Mouse (Mus musculus): ENCODE measurements around the gene Adipoq. TPM values are rescaled to one million over a fixed set of nuclear protein-coding genes. Genes with fewer than 3 reads are reported as not detected.

Gene Adipoq
- polyA plus RNA-seq, 1 experiment from 2014 or later = not detected

- Histone ChIP-seq H3K9me3 (ENCODE audit: control insufficient read depth, low read length) (no peaks in the 10 kb centered on the region), H3K4me1 (replicated peaks; ENCODE audit: control insufficient read depth, insufficient read depth, low read length) (peaks cover 7% of the 10 kb centered on the region; the same call in 1 of the 2 replicates), H3K27me3 (ENCODE audit: control insufficient read depth, insufficient read depth, low read length) (no peaks in the 10 kb centered on the region), H3K36me3 (ENCODE audit: control insufficient read depth, insufficient read depth, low read length) (peaks cover 10% of the 10 kb centered on the region), H3K4me3 (ENCODE audit: low read depth, low read length) (no peak overlapping the region), H3K27ac (ENCODE audit: low read depth, low read length) (no peak overlapping the region), H3K4me2 (ENCODE audit: low read depth, low read length, severe bottlenecking) (no peak overlapping the region), H3K9ac (ENCODE audit: low read length) (no peak overlapping the region)
- DNase-seq (ENCODE audit: low spot score) (no peak), ATAC-seq (replicated peaks; ENCODE audit: low FRiP score) (no peak)
- 88% methylated on average over 12 of the region's 12 CpGs for WGBS
Observed at GRCm38 (mm10) chr16:23112348-23112747, 34.0 kb upstream of the Adipoq start.

- no peak overlapping the region for H3K9ac ChIP-seq (ENCODE audit: low read length)
- H3K27ac ChIP-seq (ENCODE audit: low read depth, low read length) = no peak overlapping the region
- H3K9me3 ChIP-seq (ENCODE audit: control insufficient read depth, low read length) = no peaks in the 10 kb centered on the region
- ATAC-seq (replicated peaks; ENCODE audit: low FRiP score) (no peak), DNase-seq (ENCODE audit: low spot score) (no peak)
- peaks cover 10% of the 10 kb centered on the region for H3K36me3 ChIP-seq (ENCODE audit: control insufficient read depth, insufficient read depth, low read length)
- 66% methylated on average over 9 of the region's 9 CpGs for WGBS
- no peak overlapping the region for H3K4me3 ChIP-seq (ENCODE audit: low read depth, low read length)
- no peak overlapping the region for H3K4me2 ChIP-seq (ENCODE audit: low read depth, low read length, severe bottlenecking)
- H3K27me3 ChIP-seq (ENCODE audit: control insufficient read depth, insufficient read depth, low read length) = no peaks in the 10 kb centered on the region
- H3K4me1 ChIP-seq (replicated peaks; ENCODE audit: control insufficient read depth, insufficient read depth, low read length) = peaks cover 7% of the 10 kb centered on the region; the same call in 1 of the 2 replicates
Observed at GRCm38 (mm10) chr16:23112861-23113435, 33.4 kb upstream of the Adipoq start.

GRCm38 (mm10) chr16:23113903-23114302, 32.4 kb upstream of the Adipoq start:
- Histone ChIP-seq H3K36me3 (ENCODE audit: control insufficient read depth, insufficient read depth, low read length) (peaks cover 10% of the 10 kb centered on the region), H3K9me3 (ENCODE audit: control insufficient read depth, low read length) (no peaks in the 10 kb centered on the region), H3K9ac (ENCODE audit: low read length) (no peak overlapping the region), H3K4me2 (ENCODE audit: low read depth, low read length, severe bottlenecking) (no peak overlapping the region), H3K4me3 (ENCODE audit: low read depth, low read length) (no peak overlapping the region), H3K27me3 (ENCODE audit: control insufficient read depth, insufficient read depth, low read length) (no peaks in the 10 kb centered on the region), H3K27ac (ENCODE audit: low read depth, low read length) (no peak overlapping the region), H3K4me1 (replicated peaks; ENCODE audit: control insufficient read depth, insufficient read depth, low read length) (peaks cover 7% of the 10 kb centered on the region; the same call in 1 of the 2 replicates)
- DNase-seq (ENCODE audit: low spot score) (no peak), ATAC-seq (replicated peaks; ENCODE audit: low FRiP score) (no peak)

GRCm38 (mm10) chr16:23114339-23115171, 31.8 kb upstream of the Adipoq start:
- 68% methylated on average over 5 of the region's 5 CpGs for WGBS
- Histone ChIP-seq H3K27ac (ENCODE audit: low read depth, low read length) (no peak overlapping the region), H3K27me3 (ENCODE audit: control insufficient read depth, insufficient read depth, low read length) (no peaks in the 10 kb centered on the region), H3K9ac (ENCODE audit: low read length) (no peak overlapping the region), H3K4me2 (ENCODE audit: low read depth, low read length, severe bottlenecking) (no peak overlapping the region), H3K4me3 (ENCODE audit: low read depth, low read length) (no peak overlapping the region), H3K36me3 (ENCODE audit: control insufficient read depth, insufficient read depth, low read length) (peaks cover 3% of the 10 kb centered on the region), H3K4me1 (replicated peaks; ENCODE audit: control insufficient read depth, insufficient read depth, low read length) (peaks cover under 1% of the 10 kb centered on the region; the same call in 1 of the 2 replicates), H3K9me3 (ENCODE audit: control insufficient read depth, low read length) (no peaks in the 10 kb centered on the region)
- ATAC-seq (replicated peaks; ENCODE audit: low FRiP score) (peak; percentile 45; the same call in 1 of the 2 replicates), DNase-seq (ENCODE audit: low spot score) (no peak)

GRCm38 (mm10) chr16:23115486-23115885, 30.9 kb upstream of the Adipoq start:
- WGBS = 91% methylated on average over 3 of the region's 3 CpGs
- no peak overlapping the region for H3K4me2 ChIP-seq (ENCODE audit: low read depth, low read length, severe bottlenecking)
- DNase-seq (ENCODE audit: low spot score) (no peak), ATAC-seq (replicated peaks; ENCODE audit: low FRiP score) (no peak)
- no peaks in the 10 kb centered on the region for H3K9me3 ChIP-seq (ENCODE audit: control insufficient read depth, low read length)
- no peak overlapping the region for H3K4me3 ChIP-seq (ENCODE audit: low read depth, low read length)
- H3K27me3 ChIP-seq (ENCODE audit: control insufficient read depth, insufficient read depth, low read length) = no peaks in the 10 kb centered on the region
- peaks cover 3% of the 10 kb centered on the region; the same call in 1 of the 2 replicates for H3K36me3 ChIP-seq (ENCODE audit: control insufficient read depth, insufficient read depth, low read length)
- H3K27ac ChIP-seq (ENCODE audit: low read depth, low read length) = no peak overlapping the region
- no peak overlapping the region for H3K9ac ChIP-seq (ENCODE audit: low read length)
- H3K4me1 ChIP-seq (replicated peaks; ENCODE audit: control insufficient read depth, insufficient read depth, low read length) = no peaks in the 10 kb centered on the region

GRCm38 (mm10) chr16:23117173-23117572, 29.2 kb upstream of the Adipoq start:
- Histone ChIP-seq H3K9me3 (ENCODE audit: control insufficient read depth, low read length) (no peaks in the 10 kb centered on the region), H3K27me3 (ENCODE audit: control insufficient read depth, insufficient read depth, low read length) (no peaks in the 10 kb centered on the region), H3K4me2 (ENCODE audit: low read depth, low read length, severe bottlenecking) (no peak overlapping the region), H3K9ac (ENCODE audit: low read length) (no peak overlapping the region), H3K4me1 (replicated peaks; ENCODE audit: control insufficient read depth, insufficient read depth, low read length) (no peaks in the 10 kb centered on the region), H3K27ac (ENCODE audit: low read depth, low read length) (no peak overlapping the region), H3K4me3 (ENCODE audit: low read depth, low read length) (no peak overlapping the region), H3K36me3 (ENCODE audit: control insufficient read depth, insufficient read depth, low read length) (no peaks in the 10 kb centered on the region; the same call in 1 of the 2 replicates)
- ATAC-seq (replicated peaks; ENCODE audit: low FRiP score) = 0 out of 2 replicates have a peak, but pooled peaks have one; percentile 36
- DNase-seq (ENCODE audit: low spot score) = no peak
- WGBS = 77% methylated on average over 4 of the region's 4 CpGs

GRCm38 (mm10) chr16:23122446-23122845, 23.9 kb upstream of the Adipoq start:
- Histone ChIP-seq H3K4me3 (ENCODE audit: low read depth, low read length) (no peak overlapping the region), H3K36me3 (ENCODE audit: control insufficient read depth, insufficient read depth, low read length) (peaks cover 2% of the 10 kb centered on the region; the same call in 1 of the 2 replicates), H3K27me3 (ENCODE audit: control insufficient read depth, insufficient read depth, low read length) (no peaks in the 10 kb centered on the region), H3K9ac (ENCODE audit: low read length) (no peak overlapping the region), H3K4me2 (ENCODE audit: low read depth, low read length, severe bottlenecking) (no peak overlapping the region), H3K27ac (ENCODE audit: low read depth, low read length) (no peak overlapping the region), H3K9me3 (ENCODE audit: control insufficient read depth, low read length) (no peaks in the 10 kb centered on the region), H3K4me1 (replicated peaks; ENCODE audit: control insufficient read depth, insufficient read depth, low read length) (0 out of 2 replicates have a peak, but pooled peaks cover 2% of the 10 kb centered on the region)
- 96% methylated on average over 3 of the region's 3 CpGs for WGBS
- no peak for ATAC-seq (replicated peaks; ENCODE audit: low FRiP score)
- DNase-seq (ENCODE audit: low spot score) = no peak

GRCm38 (mm10) chr16:23123104-23123503, 23.2 kb upstream of the Adipoq start:
- Histone ChIP-seq H3K4me2 (ENCODE audit: low read depth, low read length, severe bottlenecking) (no peak overlapping the region), H3K9me3 (ENCODE audit: control insufficient read depth, low read length) (no peaks in the 10 kb centered on the region), H3K4me1 (replicated peaks; ENCODE audit: control insufficient read depth, insufficient read depth, low read length) (0 out of 2 replicates have a peak, but pooled peaks cover 2% of the 10 kb centered on the region), H3K27ac (ENCODE audit: low read depth, low read length) (no peak overlapping the region), H3K36me3 (ENCODE audit: control insufficient read depth, insufficient read depth, low read length) (peaks cover 2% of the 10 kb centered on the region; the same call in 1 of the 2 replicates), H3K9ac (ENCODE audit: low read length) (no peak overlapping the region), H3K4me3 (ENCODE audit: low read depth, low read length) (no peak overlapping the region), H3K27me3 (ENCODE audit: control insufficient read depth, insufficient read depth, low read length) (no peaks in the 10 kb centered on the region)
- DNase-seq (ENCODE audit: low spot score) (no peak), ATAC-seq (replicated peaks; ENCODE audit: low FRiP score) (no peak)
- WGBS = 91% methylated on average over 4 of the region's 4 CpGs

Data from forebrain, embryonic 11.5 days (tissue).